Mouse (Mus musculus) MEL (cell line): ENCODE data around the gene Ubl4a.
A peak's percentile ranks its signal among the peaks of the same experiment; 100 is the strongest.

Experiments used
- CHD2 ChIP-seq: IDR thresholded peaks from 2 replicates; pipeline ENCODE4 v1.6.1; 2011; ENCODE audit warnings: low read length, improper control_type of control experiment
- CTCF ChIP-seq, 3 experiments: IDR thresholded peaks in 2 of 3; conservative IDR thresholded peaks in 1 of 3; 2 replicates each; pipeline ENCODE4 v1.5.1; 2011 to 2012; ENCODE audit warnings: low read length in 3 of 3, low read depth in 2 of 3, mild to moderate bottlenecking in 2 of 3, improper control_type of control experiment in 1 of 3, inconsistent platforms in 1 of 3, mixed read lengths in 1 of 3, moderate library complexity in 1 of 3; ENCODE audit not compliant: control insufficient read depth in 1 of 3, insufficient read depth in 1 of 3, poor library complexity in 1 of 3, severe bottlenecking in 1 of 3
- E2F4 ChIP-seq: IDR thresholded peaks from 2 replicates; pipeline ENCODE4 v1.6.1; 2011; ENCODE audit warnings: low read depth, low read length, improper control_type of control experiment, borderline replicate concordance
- EP300 ChIP-seq, 2 experiments: IDR thresholded peaks; 2 replicates each; pipeline ENCODE4 v1.6.1; 2011; ENCODE audit warnings: improper control_type of control experiment in 2 of 2, low read length in 2 of 2, low read depth in 1 of 2, mild to moderate bottlenecking in 1 of 2
- KAT2A ChIP-seq: conservative IDR thresholded peaks from 2 replicates; pipeline ENCODE4 v1.6.1; 2012; ENCODE audit warnings: low read depth, low read length, improper control_type of control experiment, inconsistent platforms
- MAX ChIP-seq: IDR thresholded peaks from 2 replicates; pipeline ENCODE4 v1.6.1; 2011; ENCODE audit warnings: low read length, improper control_type of control experiment
- POLR2A ChIP-seq, 2 experiments: IDR thresholded peaks; 2 replicates each; pipeline ENCODE4 v1.6.1; 2011 to 2012; ENCODE audit warnings: low read length in 2 of 2, mild to moderate bottlenecking in 2 of 2, control low read depth in 1 of 2, improper control_type of control experiment in 1 of 2, low read depth in 1 of 2, moderate library complexity in 1 of 2; ENCODE audit not compliant: control insufficient read depth in 1 of 2, insufficient read depth in 1 of 2, poor library complexity in 1 of 2
- SMC3 ChIP-seq: IDR thresholded peaks from 2 replicates; pipeline ENCODE4 v1.6.1; 2011; ENCODE audit warnings: low read depth, low read length, improper control_type of control experiment
- TAL1 ChIP-seq: IDR thresholded peaks from 2 replicates; pipeline ENCODE4 v1.6.1; 2012; ENCODE audit warnings: mild to moderate bottlenecking, inconsistent platforms, low read length, moderate library complexity, mixed read lengths
- TBP ChIP-seq: IDR thresholded peaks from 2 replicates; pipeline ENCODE4 v1.8.0; 2011; ENCODE audit warnings: low read depth, low read length, improper control_type of control experiment
- TCF12 ChIP-seq: IDR thresholded peaks from 2 replicates; pipeline ENCODE4 v1.6.1; 2014; ENCODE audit warnings: low read depth, mild to moderate bottlenecking, inconsistent platforms, low read length, improper control_type of control experiment, moderate library complexity
- USF1 ChIP-seq: IDR thresholded peaks from 2 replicates; pipeline ENCODE4 v1.6.1; 2014; ENCODE audit warnings: low read depth, mild to moderate bottlenecking, inconsistent platforms, low read length, improper control_type of control experiment, moderate library complexity
- ZKSCAN1 ChIP-seq: IDR thresholded peaks from 2 replicates; pipeline ENCODE4 v1.6.1; 2012; ENCODE audit warnings: low read depth, mild to moderate bottlenecking, inconsistent platforms, low read length, improper control_type of control experiment, moderate library complexity
- ZMIZ1 ChIP-seq: IDR thresholded peaks from 2 replicates; pipeline ENCODE4 v1.6.1; 2012; ENCODE audit warnings: low read depth, mild to moderate bottlenecking, inconsistent platforms, low read length, improper control_type of control experiment, moderate library complexity

DNA sequence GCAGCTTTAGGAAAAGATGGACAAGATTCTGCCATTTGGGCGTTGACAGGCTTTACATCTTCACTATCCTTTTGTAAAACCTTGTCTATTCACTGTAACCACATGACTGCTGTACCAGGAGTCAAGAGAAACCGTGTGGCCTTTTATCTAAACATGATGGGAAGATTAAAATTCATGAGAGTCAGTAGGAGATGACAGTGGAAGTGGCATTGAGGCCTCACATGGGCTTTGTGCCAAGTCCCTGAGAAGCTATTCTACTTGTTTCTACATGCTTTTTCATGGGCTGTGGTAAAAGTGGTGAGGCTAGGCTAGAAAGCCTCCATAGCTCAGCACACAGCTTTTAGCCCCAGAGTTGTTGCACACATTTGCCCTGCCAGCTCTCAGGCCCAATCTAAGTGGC lies 35.3 kb upstream of the Ubl4a start:
- no peak for TF ChIP-seq POLR2A (IDR thresholded peaks at IDR 0.05; ENCODE audit: control insufficient read depth in 1 of 2, insufficient read depth in 1 of 2, low read depth in 1 of 2, low read length in 2 of 2, poor library complexity in 1 of 2)
- no peak for TF ChIP-seq ZKSCAN1
- TF ChIP-seq CTCF (IDR thresholded peaks at IDR 0.05 in 2 of 3, conservative IDR thresholded peaks at IDR 0.05 in 1 of 3; ENCODE audit: control insufficient read depth in 1 of 3, insufficient read depth in 1 of 3, low read depth in 2 of 3, low read length in 3 of 3, poor library complexity in 1 of 3, severe bottlenecking in 1 of 3): no peak
- no peak for TF ChIP-seq TBP
- TF ChIP-seq EP300 (IDR thresholded peaks at IDR 0.05; ENCODE audit: low read depth in 1 of 2, low read length in 2 of 2): peak; percentile 18 to 24; a peak in 2 of 4 replicates
- TF ChIP-seq TCF12: no peak
- TF ChIP-seq KAT2A: no peak
- no peak; the same call in 1 of the 2 replicates for TF ChIP-seq SMC3
- no peak for TF ChIP-seq TAL1
- no peak for TF ChIP-seq E2F4
- no peak for TF ChIP-seq ZMIZ1
- peak; percentile 37; the same call in 1 of the 2 replicates for TF ChIP-seq USF1
- TF ChIP-seq MAX: no peak
- TF ChIP-seq CHD2: no peak
